11 mouse cellular contexts compared by ENCODE assay signal in the genomic region with DNA sequence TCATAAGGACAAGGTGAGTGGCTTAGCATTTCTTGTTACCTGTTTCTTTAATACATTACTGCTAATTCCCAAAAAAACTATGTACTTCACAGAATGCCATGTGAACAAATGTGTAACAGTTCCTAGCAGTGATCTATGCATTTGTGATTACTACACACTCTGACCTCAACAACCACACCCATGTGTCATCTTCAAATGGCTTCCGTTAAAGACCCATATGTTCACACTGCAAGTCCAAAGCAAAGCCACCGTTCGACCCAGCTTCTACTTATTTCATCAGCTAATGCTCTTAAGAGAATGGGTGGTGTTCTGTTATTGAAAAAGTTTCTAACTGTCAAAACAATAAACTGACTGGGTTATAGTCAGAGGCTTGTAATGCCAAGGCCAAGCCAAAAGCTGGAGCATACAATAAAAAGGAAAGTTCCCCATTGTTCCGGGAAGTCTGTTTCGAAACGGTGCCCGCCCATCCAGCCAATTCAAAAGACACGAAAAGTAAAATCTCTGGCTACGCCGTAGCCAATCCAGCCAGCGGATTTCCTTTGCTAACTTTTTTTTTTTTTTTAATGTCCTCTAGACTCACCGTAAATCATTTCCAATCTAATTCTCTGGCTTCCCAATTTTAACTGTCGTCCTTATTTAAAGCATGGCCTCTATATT.
DNase-seq lines count a peak whose midpoint lies in the region; ATAC-seq and TF ChIP-seq lines count a peak whose summit lies in the region.
"Had no signal": no experiment of that assay in that cellular context is flagged by ENCODE, and none has a peak within 500 bp of the region (broad histone marks: within the 10 kb centered on the region; RNA-seq: fewer than 3 reads in every experiment).

No protein-coding gene starts in this region.

- no peaks in the 10 kb centered on the region for H3K27me3 ChIP-seq in heart, postnatal 0 days (ENCODE audit: control insufficient read depth, insufficient read depth, low read length)
- H3K27me3 ChIP-seq in forebrain, embryonic 12.5 days = no peaks in the 10 kb centered on the region

- peaks cover 13% of the 10 kb centered on the region; the same call in 1 of the 2 replicates for H3K4me1 ChIP-seq in heart, postnatal 0 days (ENCODE audit: control insufficient read depth, insufficient read depth)
- H3K4me1 ChIP-seq in forebrain, embryonic 12.5 days = peaks cover 10% of the 10 kb centered on the region

- no peaks in the 10 kb centered on the region for H3K36me3 ChIP-seq in heart, postnatal 0 days (replicated peaks; ENCODE audit: control insufficient read depth, insufficient read depth, low read length)
- no peaks in the 10 kb centered on the region for H3K36me3 ChIP-seq in forebrain, embryonic 12.5 days (replicated peaks)

- no peaks in the 10 kb centered on the region for H3K9me3 ChIP-seq in heart, postnatal 0 days (replicated peaks; ENCODE audit: control insufficient read depth, low read length)
- H3K9me3 ChIP-seq in forebrain, embryonic 12.5 days = no peaks in the 10 kb centered on the region

- H3K4me2 ChIP-seq in heart, postnatal 0 days (ENCODE audit: low read depth, low read length) = no peak overlapping the region
- H3K4me2 ChIP-seq in forebrain, embryonic 12.5 days = no peak overlapping the region
- H3K4me2 ChIP-seq: lung, embryonic 14.5 days had no signal

- H3K9ac ChIP-seq in heart, postnatal 0 days (replicated peaks; ENCODE audit: low read depth, low read length) = no peak overlapping the region
- no peak overlapping the region for H3K9ac ChIP-seq in forebrain, embryonic 12.5 days
- H3K9ac ChIP-seq: lung, embryonic 14.5 days had no signal

- ATAC-seq in heart, postnatal 0 days (ENCODE audit: insufficient read depth, low read depth) = no peak
- no peak for ATAC-seq in forebrain, embryonic 12.5 days (ENCODE audit: low FRiP score)

- 76% methylated on average over 13 of the region's 13 CpGs for WGBS in heart, postnatal 0 days
- WGBS in forebrain, embryonic 12.5 days = 80% methylated on average over 13 of the region's 13 CpGs

- H3K27ac ChIP-seq in heart, postnatal 0 days (ENCODE audit: low read depth) = no peak overlapping the region
- H3K27ac ChIP-seq in forebrain, embryonic 12.5 days = no peak overlapping the region

- TF ChIP-seq CTCF in heart, postnatal 0 days (IDR thresholded peaks at IDR 0.05; ENCODE audit: low read depth) = no peak

- TF ChIP-seq EP300 in heart, postnatal 0 days (IDR thresholded peaks at IDR 0.05; ENCODE audit: low read depth) = 0 out of 2 replicates have a peak, but pooled peaks have one; percentile 23

- peak; percentile 30 for DNase-seq in gastrocnemius, adult 18-20 months (ENCODE audit: low spot score)
- no peak for DNase-seq in gastrocnemius, postnatal 4 days (ENCODE audit: low spot score in 2 of 2)
- DNase-seq in 416B (ENCODE audit: low read depth) = peak; percentile 83
- DNase-seq in heart, postnatal 0 days (ENCODE audit: low spot score) = no peak
- peak; percentile 45 to 53 for DNase-seq in kidney, postnatal 36 days
- no peak for DNase-seq in cerebellum, adult 9-10 months
- no peak for DNase-seq in right cerebral cortex, adult 18-20 months
- DNase-seq: gastrocnemius, postnatal 36 days; lung, embryonic 14.5 days had no signal

- H3K4me3 ChIP-seq in heart, postnatal 0 days (ENCODE audit: low read depth, low read length) = no peak overlapping the region
- H3K4me3 ChIP-seq in forebrain, embryonic 12.5 days (replicated peaks) = no peak overlapping the region
- H3K4me3 ChIP-seq: myocyte had no signal

Comparison
In these comparisons a context has a peak if more than half of its experiments do, and no peak if none do; other contexts are left out.
1. DNase-seq: peak in gastrocnemius, adult 18-20 months (single experiment), 416B (single experiment) and kidney, postnatal 36 days (2 of 2); none in gastrocnemius, postnatal 4 days (0 of 2), heart, postnatal 0 days (single experiment), cerebellum, adult 9-10 months (single experiment) and right cerebral cortex, adult 18-20 months (single experiment).